Mouse (Mus musculus): ENCODE measurements around the gene Syne2. TPM values are rescaled to one million over a fixed set of nuclear protein-coding genes. Genes with fewer than 3 reads are reported as not detected.

Gene Syne2
- polyA plus RNA-seq, 1 experiment, result 82.0 TPM

DNA sequence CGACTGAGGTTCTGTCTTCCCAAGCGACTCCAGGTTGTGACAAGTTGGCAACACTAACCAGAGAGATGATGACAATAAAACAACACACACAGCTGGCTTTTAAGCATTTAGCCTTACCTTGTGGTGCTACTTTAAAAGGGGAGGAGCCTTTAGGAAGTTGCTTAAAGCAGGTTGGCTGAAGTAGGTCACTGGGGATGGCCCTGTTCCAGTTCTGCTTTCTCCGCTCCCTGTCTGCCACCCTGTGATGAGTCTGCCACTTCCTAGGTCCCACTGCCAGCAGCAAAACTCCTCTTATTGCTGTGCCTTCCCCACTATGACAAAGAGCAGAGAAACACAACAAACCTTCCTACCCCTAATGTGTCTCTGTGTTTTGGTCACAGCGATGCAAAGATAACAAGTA lies 11.7 kb upstream of the Syne2 start:
- H3K4me1 ChIP-seq (ENCODE audit: control insufficient read depth, insufficient read depth, low read length), result no peaks in the 10 kb centered on the region
- no peak for DNase-seq
- no peak overlapping the region for H3K4me3 ChIP-seq (replicated peaks; ENCODE audit: extremely low read depth, low read depth, low read length)
- TF ChIP-seq POLR2A (IDR thresholded peaks at IDR 0.05; ENCODE audit: borderline replicate concordance, extremely low read depth, low read depth, low read length) (no peak), CTCF (IDR thresholded peaks at IDR 0.05; ENCODE audit: insufficient read depth, low read length) (no peak)
- WGBS, result 81% methylated on average over 4 of the region's 4 CpGs

- Histone ChIP-seq H3K4me1 (ENCODE audit: control insufficient read depth, insufficient read depth, low read length) (no peaks in the 10 kb centered on the region), H3K4me3 (replicated peaks; ENCODE audit: extremely low read depth, low read depth, low read length) (no peak overlapping the region)
- WGBS, result 92% methylated on average over 2 of the region's 2 CpGs
- TF ChIP-seq CTCF (IDR thresholded peaks at IDR 0.05; ENCODE audit: insufficient read depth, low read length) (no peak), POLR2A (IDR thresholded peaks at IDR 0.05; ENCODE audit: borderline replicate concordance, extremely low read depth, low read depth, low read length) (no peak)
- DNase-seq, result no peak
These were observed 4.2 kb upstream of the Syne2 start for GRCm38 (mm10) chr12:75813766-75814165.

DNA sequence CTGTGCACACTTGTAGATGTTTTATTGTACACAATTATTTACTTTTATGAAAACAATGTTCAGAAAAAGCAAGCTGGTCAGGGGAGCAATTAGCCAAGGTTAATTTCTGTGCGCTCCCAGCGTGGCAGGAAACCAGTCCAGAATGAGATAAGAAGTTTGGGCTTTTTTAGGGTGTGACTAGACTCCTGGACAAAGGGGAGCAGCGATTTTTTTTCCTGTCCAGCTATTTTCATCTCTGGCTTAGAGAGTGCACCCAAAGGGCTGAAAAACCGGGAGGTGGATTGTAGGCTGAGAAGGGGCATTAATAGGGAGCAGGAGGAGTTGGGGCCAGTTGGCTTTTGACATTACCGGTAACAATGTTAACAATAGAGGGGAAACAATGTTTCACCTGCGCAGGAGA lies 3.4 kb upstream of the Syne2 start:
- DNase-seq, result no peak
- no peak overlapping the region for H3K4me3 ChIP-seq (replicated peaks; ENCODE audit: extremely low read depth, low read depth, low read length)
- H3K4me1 ChIP-seq (ENCODE audit: control insufficient read depth, insufficient read depth, low read length), result no peaks in the 10 kb centered on the region
- WGBS, result 32% methylated on average over 6 of the region's 6 CpGs
- TF ChIP-seq POLR2A (IDR thresholded peaks at IDR 0.05; ENCODE audit: borderline replicate concordance, extremely low read depth, low read depth, low read length) (no peak), CTCF (IDR thresholded peaks at IDR 0.05; ENCODE audit: insufficient read depth, low read length) (no peak)

GRCm38 (mm10) chr12:75816981-75817856 lies 715 bp upstream of the Syne2 start:
- no peaks in the 10 kb centered on the region for H3K4me1 ChIP-seq (ENCODE audit: control insufficient read depth, insufficient read depth, low read length)
- no peak for TF ChIP-seq CTCF (IDR thresholded peaks at IDR 0.05; ENCODE audit: insufficient read depth, low read length)
- peak overlapping the region; percentile 39 for H3K4me3 ChIP-seq (replicated peaks; ENCODE audit: extremely low read depth, low read depth, low read length)
- DNase-seq, result no peak
- 12% methylated on average over 25 of the region's 25 CpGs for WGBS

DNA sequence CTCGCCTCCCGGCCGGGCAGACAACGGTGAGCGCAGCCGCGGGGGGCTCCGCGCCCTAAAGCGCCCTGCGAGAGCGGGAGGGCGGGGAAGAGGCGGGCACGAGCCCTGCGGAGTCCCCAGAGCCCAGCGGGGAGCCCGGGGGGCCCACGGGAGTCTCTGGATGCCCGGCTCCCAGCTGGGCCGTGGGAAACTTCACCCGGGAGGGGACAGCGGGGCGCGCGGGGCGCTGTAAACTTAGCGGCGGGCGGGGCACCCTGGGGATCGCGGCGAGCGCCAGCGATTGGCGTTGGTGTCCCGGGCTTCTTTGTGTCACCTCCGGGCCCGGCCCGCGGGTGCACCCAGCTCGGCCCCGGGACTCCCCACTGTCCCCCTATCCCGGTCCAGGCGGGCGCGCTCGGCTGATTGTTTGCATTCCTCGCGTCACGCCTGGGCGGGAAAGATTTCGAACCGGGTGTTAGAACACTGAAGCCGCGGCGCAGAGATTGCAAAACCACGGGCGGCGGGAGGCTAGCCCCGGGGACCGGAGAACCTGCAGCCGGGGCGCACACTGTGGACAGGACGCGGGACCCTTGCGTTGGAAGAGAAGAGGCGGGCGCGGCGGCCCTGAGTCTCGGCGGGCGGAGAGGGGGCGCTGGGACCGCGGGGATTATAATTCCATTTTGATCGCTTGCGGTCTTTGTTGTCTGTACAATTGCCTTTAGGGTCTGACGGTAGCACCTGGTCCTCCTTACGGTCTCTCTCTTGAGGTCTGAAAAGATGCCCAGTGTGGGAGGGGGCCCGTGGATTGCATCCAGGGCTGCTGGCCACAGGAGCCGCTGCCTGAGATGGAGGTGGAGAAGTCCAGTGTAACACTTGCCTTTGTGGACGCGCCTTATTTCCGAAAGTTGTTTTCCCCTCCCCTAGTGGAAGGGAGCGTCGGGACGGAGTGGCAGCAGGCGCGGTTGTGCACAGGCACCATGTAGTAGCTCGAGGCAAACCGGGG lies 810 bp downstream of the Syne2 start:
- Histone ChIP-seq H3K4me1 (ENCODE audit: control insufficient read depth, insufficient read depth, low read length) (no peaks in the 10 kb centered on the region), H3K4me3 (replicated peaks; ENCODE audit: extremely low read depth, low read depth, low read length) (peak overlapping the region; percentile 98)
- WGBS, result under 1% methylated on average over 91 of the region's 93 CpGs
- DNase-seq, result peak; percentile 81
- TF ChIP-seq CTCF (IDR thresholded peaks at IDR 0.05; ENCODE audit: insufficient read depth, low read length), result peak; percentile 24; the same call in 1 of the 2 replicates
- TF ChIP-seq POLR2A (IDR thresholded peaks at IDR 0.05; ENCODE audit: borderline replicate concordance, extremely low read depth, low read depth, low read length), result peak; percentile 40; the same call in 1 of the 2 replicates

- TF ChIP-seq POLR2A (IDR thresholded peaks at IDR 0.05; ENCODE audit: borderline replicate concordance, extremely low read depth, low read depth, low read length) (no peak), CTCF (IDR thresholded peaks at IDR 0.05; ENCODE audit: insufficient read depth, low read length) (no peak)
- no peak for DNase-seq
- 12% methylated on average over 11 of the region's 11 CpGs for WGBS
- H3K4me3 ChIP-seq (replicated peaks; ENCODE audit: extremely low read depth, low read depth, low read length), result peak overlapping the region; percentile 98
- peaks cover under 1% of the 10 kb centered on the region; the same call in 1 of the 2 replicates for H3K4me1 ChIP-seq (ENCODE audit: control insufficient read depth, insufficient read depth, low read length)
These were observed 1.5 kb downstream of the Syne2 start for GRCm38 (mm10) chr12:75819481-75819880.

DNA sequence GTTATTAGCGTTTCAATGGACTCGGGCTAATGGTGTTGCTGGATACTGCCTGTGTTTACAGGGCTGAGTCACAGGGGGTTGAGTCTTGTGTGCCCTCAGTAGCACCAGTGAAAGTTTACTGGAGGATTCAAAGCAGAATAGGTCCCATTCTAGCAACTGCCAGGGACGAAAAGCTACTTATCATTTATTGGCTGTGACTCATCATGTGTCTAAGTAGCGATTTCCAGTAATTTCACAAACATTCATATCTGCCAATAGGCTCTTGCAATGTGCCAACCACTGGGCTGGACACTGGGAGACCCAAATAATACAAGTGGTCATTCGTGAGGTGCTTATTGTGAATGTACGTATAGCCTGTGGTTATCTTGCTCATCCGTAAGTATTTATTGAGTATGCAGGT lies 2.3 kb downstream of the Syne2 start:
- WGBS, result 55% methylated on average over 7 of the region's 7 CpGs
- no peak for DNase-seq
- H3K4me3 ChIP-seq (replicated peaks; ENCODE audit: extremely low read depth, low read depth, low read length), result no peak overlapping the region
- H3K4me1 ChIP-seq (ENCODE audit: control insufficient read depth, insufficient read depth, low read length), result peaks cover 2% of the 10 kb centered on the region; the same call in 1 of the 2 replicates
- TF ChIP-seq CTCF (IDR thresholded peaks at IDR 0.05; ENCODE audit: insufficient read depth, low read length), result no peak
- TF ChIP-seq POLR2A (IDR thresholded peaks at IDR 0.05; ENCODE audit: borderline replicate concordance, extremely low read depth, low read depth, low read length), result no peak

GRCm38 (mm10) chr12:75822122-75822521 lies 4.2 kb downstream of the Syne2 start:
- TF ChIP-seq CTCF (IDR thresholded peaks at IDR 0.05; ENCODE audit: insufficient read depth, low read length) (no peak), POLR2A (IDR thresholded peaks at IDR 0.05; ENCODE audit: borderline replicate concordance, extremely low read depth, low read depth, low read length) (no peak)
- no peak overlapping the region for H3K4me3 ChIP-seq (replicated peaks; ENCODE audit: extremely low read depth, low read depth, low read length)
- H3K4me1 ChIP-seq (ENCODE audit: control insufficient read depth, insufficient read depth, low read length), result peaks cover 2% of the 10 kb centered on the region; the same call in 1 of the 2 replicates
- DNase-seq, result no peak
- 46% methylated on average over 6 of the region's 6 CpGs for WGBS

DNA sequence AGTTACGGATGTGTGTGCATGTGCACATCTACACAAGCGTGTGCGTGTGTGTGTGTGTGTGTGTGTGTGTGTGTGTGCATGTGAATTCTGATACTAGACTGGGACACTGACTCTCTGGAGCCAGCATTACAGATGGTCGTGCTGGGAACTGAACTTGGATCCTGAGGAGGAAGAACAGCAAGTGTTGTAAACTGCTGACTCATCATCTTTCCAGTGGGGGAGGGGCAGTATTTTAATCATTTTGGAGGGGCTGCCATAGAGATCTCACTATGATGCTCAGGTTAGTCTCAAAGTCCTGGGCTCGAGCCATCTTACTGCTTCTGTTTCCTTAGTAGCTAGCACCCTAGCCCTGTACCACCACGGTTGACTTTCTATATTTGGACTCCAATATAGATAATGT lies 5.5 kb downstream of the Syne2 start:
- Histone ChIP-seq H3K4me1 (ENCODE audit: control insufficient read depth, insufficient read depth, low read length) (peaks cover 11% of the 10 kb centered on the region), H3K4me3 (replicated peaks; ENCODE audit: extremely low read depth, low read depth, low read length) (no peak overlapping the region)
- WGBS, result 83% methylated on average over 6 of the region's 6 CpGs
- TF ChIP-seq POLR2A (IDR thresholded peaks at IDR 0.05; ENCODE audit: borderline replicate concordance, extremely low read depth, low read depth, low read length) (no peak), CTCF (IDR thresholded peaks at IDR 0.05; ENCODE audit: insufficient read depth, low read length) (no peak)
- DNase-seq, result no peak
